8 mouse cellular contexts compared by ENCODE assay signal in genomic region chr7:4684632-4685417, GRCm38 (mm10). TPM values are rescaled to one million over a fixed set of nuclear protein-coding genes. Genes with fewer than 3 reads are reported as not detected.
DNase-seq lines count a peak whose midpoint lies in the region; ATAC-seq and TF ChIP-seq lines count a peak whose summit lies in the region.

Gene Hspbp1 (minus strand): TSS chr7:4685068.

- TF ChIP-seq CTCF in C2C12 (IDR thresholded peaks at IDR 0.05; ENCODE audit: control insufficient read depth, insufficient read depth, insufficient read length), result no peak
- TF ChIP-seq CTCF in brain, embryonic 14.5 days (IDR thresholded peaks at IDR 0.05; ENCODE audit: borderline replicate concordance, extremely low read depth, insufficient read depth, insufficient read length), result no peak
- TF ChIP-seq CTCF in liver, adult 2 months (IDR thresholded peaks at IDR 0.05; ENCODE audit: low read depth, low read length), result no peak

- WGBS in heart, embryonic 11.5 days (ENCODE audit: insufficient replicate concordance), result under 1% methylated on average over 32 of the region's 32 CpGs
- WGBS in kidney, embryonic 16.5 days, result under 1% methylated on average over 32 of the region's 32 CpGs
- WGBS in liver, adult 2 months, result under 1% methylated on average over 32 of the region's 32 CpGs

- H3ac ChIP-seq in C2C12 (ENCODE audit: control insufficient read depth, insufficient read length, low read depth) (peak within 1 kb of the TSS; percentile 39), myocyte (ENCODE audit: control insufficient read depth, insufficient read length) (no peak within 1 kb of the TSS)

- H3K36me3 ChIP-seq in C2C12 (ENCODE audit: control insufficient read depth, insufficient read depth) (peaks cover 17% of the 10 kb centered on the region), myocyte (ENCODE audit: control insufficient read depth, insufficient read depth) (no peaks in the 10 kb centered on the region)
- peaks cover 28% of the 10 kb centered on the region for H3K36me3 ChIP-seq in erythroblast, embryonic 14.5 days (ENCODE audit: control insufficient read depth)
- H3K36me3 ChIP-seq in heart, embryonic 11.5 days (ENCODE audit: control insufficient read depth, insufficient read depth, low read length), result peaks cover 3% of the 10 kb centered on the region; the same call in 1 of the 2 replicates
- H3K36me3 ChIP-seq in kidney, embryonic 16.5 days (ENCODE audit: insufficient read depth, low read length), result peaks cover 11% of the 10 kb centered on the region
- H3K36me3 ChIP-seq in liver, adult 2 months (ENCODE audit: control insufficient read depth, insufficient read depth, low read length), result no peaks in the 10 kb centered on the region; the same call in 1 of the 2 replicates
- 0 out of 2 replicates have a peak, but pooled peaks cover 2% of the 10 kb centered on the region for H3K36me3 ChIP-seq in splenic B cell, adult 2 months (ENCODE audit: control insufficient read depth, insufficient read depth, low read length, poor library complexity, severe bottlenecking)

- H3K79me2 ChIP-seq in C2C12 (ENCODE audit: control insufficient read depth, insufficient read depth), result peaks cover 20% of the 10 kb centered on the region
- peaks cover 6% of the 10 kb centered on the region; the same call in 1 of the 2 replicates for H3K79me2 ChIP-seq in liver, adult 2 months (ENCODE audit: control insufficient read depth, insufficient read depth, low read length)
- H3K79me2 ChIP-seq in myocyte (ENCODE audit: control insufficient read depth, insufficient read depth), result no peaks in the 10 kb centered on the region

- peak; percentile 5; the same call in 1 of the 2 replicates for TF ChIP-seq POLR2A in brain, embryonic 14.5 days (IDR thresholded peaks at IDR 0.05; ENCODE audit: borderline replicate concordance, extremely low read depth, insufficient read depth, insufficient read length, poor library complexity, severe bottlenecking)
- no peak for TF ChIP-seq POLR2A in liver, adult 2 months (IDR thresholded peaks at IDR 0.05; ENCODE audit: extremely low read depth, insufficient read depth, low read length)
- TF ChIP-seq POLR2A in myocyte (IDR thresholded peaks at IDR 0.05; ENCODE audit: insufficient read length, low read depth), result peak; percentile 45

- H3K79me3 ChIP-seq in C2C12 (ENCODE audit: low read depth), result peaks cover 9% of the 10 kb centered on the region

- H3K9me3 ChIP-seq in erythroblast, embryonic 14.5 days (ENCODE audit: control insufficient read depth, low read length), result no peaks in the 10 kb centered on the region
- H3K9me3 ChIP-seq in heart, embryonic 11.5 days (replicated peaks; ENCODE audit: control insufficient read depth, low read length), result no peaks in the 10 kb centered on the region
- no peaks in the 10 kb centered on the region for H3K9me3 ChIP-seq in kidney, embryonic 16.5 days (ENCODE audit: low read length)

- H3K9ac ChIP-seq in heart, embryonic 11.5 days (ENCODE audit: low read depth, low read length), result peak within 1 kb of the TSS; percentile 77
- H3K9ac ChIP-seq in kidney, embryonic 16.5 days (replicated peaks; ENCODE audit: low read length), result peak within 1 kb of the TSS; percentile 77
- H3K9ac ChIP-seq in liver, adult 2 months (ENCODE audit: low read depth, low read length), result peak within 1 kb of the TSS; percentile 62

- H3K27ac ChIP-seq in heart, embryonic 11.5 days (ENCODE audit: low read depth, low read length), result peak within 1 kb of the TSS; percentile 38
- H3K27ac ChIP-seq in kidney, embryonic 16.5 days (ENCODE audit: low read length), result peak within 1 kb of the TSS; percentile 63
- 0 out of 2 replicates have a peak within 1 kb of the TSS, but pooled peaks have one; percentile 7 for H3K27ac ChIP-seq in liver, adult 2 months (replicated peaks; ENCODE audit: insufficient read depth, low read depth, low read length)

- peak; percentile 98 for DNase-seq in brain, embryonic 14.5 days (ENCODE audit: low read depth)
- DNase-seq in liver, adult 2 months (ENCODE audit: extremely low read depth, low read depth, low spot score), result peak; percentile 98
- DNase-seq in splenic B cell, adult 2 months (ENCODE audit: low read depth, low spot score), result peak; percentile 99

- peaks cover 38% of the 10 kb centered on the region for H3K4me1 ChIP-seq in erythroblast, embryonic 14.5 days (ENCODE audit: control insufficient read depth)
- peaks cover 6% of the 10 kb centered on the region for H3K4me1 ChIP-seq in heart, embryonic 11.5 days (ENCODE audit: control insufficient read depth, insufficient read depth, low read length)
- peaks cover 9% of the 10 kb centered on the region for H3K4me1 ChIP-seq in kidney, embryonic 16.5 days (ENCODE audit: insufficient read depth, low read length)
- H3K4me1 ChIP-seq in liver, adult 2 months (ENCODE audit: control insufficient read depth, insufficient read depth, low read length), result peaks cover 7% of the 10 kb centered on the region; the same call in 1 of the 2 replicates

- peak within 1 kb of the TSS; percentile 95 for H3K4me2 ChIP-seq in heart, embryonic 11.5 days
- H3K4me2 ChIP-seq in kidney, embryonic 16.5 days (replicated peaks; ENCODE audit: low read depth, low read length), result peak within 1 kb of the TSS; percentile 98
- peak within 1 kb of the TSS; percentile 89 for H3K4me2 ChIP-seq in myocyte (ENCODE audit: low read depth)

- peak; percentile 96 for ATAC-seq in heart, embryonic 11.5 days (replicated peaks; ENCODE audit: insufficient number of reproducible peaks, low FRiP score, low TSS enrichment)
- peak; percentile 99 for ATAC-seq in kidney, embryonic 16.5 days (ENCODE audit: low FRiP score, low TSS enrichment)

- H3K4me3 ChIP-seq in C2C12 (ENCODE audit: insufficient read depth, poor library complexity, severe bottlenecking) (peak within 1 kb of the TSS; percentile 71), myocyte (peak within 1 kb of the TSS; percentile 84)
- peak within 1 kb of the TSS; percentile 84 for H3K4me3 ChIP-seq in erythroblast, embryonic 14.5 days (replicated peaks)
- H3K4me3 ChIP-seq in heart, embryonic 11.5 days (ENCODE audit: low read depth, low read length), result peak within 1 kb of the TSS; percentile 81
- H3K4me3 ChIP-seq in kidney, embryonic 16.5 days (ENCODE audit: low read length), result peak within 1 kb of the TSS; percentile 88
- peak within 1 kb of the TSS; percentile 75 for H3K4me3 ChIP-seq in liver, adult 2 months (ENCODE audit: insufficient read depth, low read depth, low read length)

- H3K27me3 ChIP-seq in C2C12 (ENCODE audit: control insufficient read depth, insufficient read depth, insufficient read length), result no peaks in the 10 kb centered on the region
- peaks cover 13% of the 10 kb centered on the region for H3K27me3 ChIP-seq in erythroblast, embryonic 14.5 days (ENCODE audit: control insufficient read depth)
- H3K27me3 ChIP-seq in heart, embryonic 11.5 days (ENCODE audit: control insufficient read depth, insufficient read depth, low read length), result no peaks in the 10 kb centered on the region
- H3K27me3 ChIP-seq in kidney, embryonic 16.5 days (ENCODE audit: insufficient read depth, low read length), result no peaks in the 10 kb centered on the region
- H3K27me3 ChIP-seq in liver, adult 2 months (ENCODE audit: control insufficient read depth, insufficient read depth, low read length), result no peaks in the 10 kb centered on the region
- no peaks in the 10 kb centered on the region for H3K27me3 ChIP-seq in myocyte (ENCODE audit: control insufficient read depth, insufficient read depth, insufficient read length)
- 0 out of 2 replicates have a peak, but pooled peaks cover under 1% of the 10 kb centered on the region for H3K27me3 ChIP-seq in splenic B cell, adult 2 months (ENCODE audit: control insufficient read depth, insufficient read depth, low read length, poor library complexity, severe bottlenecking)

TF ChIP-seq in C2C12, 6 proteins besides CTCF, POLR2A, EP300 and RAD21:
- no peak for TF ChIP-seq MYOD1 (IDR thresholded peaks at IDR 0.05; ENCODE audit: control insufficient read depth, insufficient read length, low read depth)
- TF ChIP-seq CEBPB (IDR thresholded peaks at IDR 0.05; ENCODE audit: low read depth), result no peak
- peak; percentile 13 for TF ChIP-seq USF1 (IDR thresholded peaks at IDR 0.05; ENCODE audit: low read depth)

TF ChIP-seq in myocyte, 11 proteins besides CTCF, POLR2A, EP300 and RAD21:
- TF ChIP-seq SRF (IDR thresholded peaks at IDR 0.05; ENCODE audit: control insufficient read depth, insufficient read length, low read depth) (no peak), E2F4 (IDR thresholded peaks at IDR 0.05; ENCODE audit: insufficient read depth) (no peak), MYOG (IDR thresholded peaks at IDR 0.05; ENCODE audit: control insufficient read depth in 1 of 3, insufficient read depth in 1 of 3, insufficient read length in 2 of 3, low read depth in 2 of 3) (no peak), USF1 (IDR thresholded peaks at IDR 0.05; ENCODE audit: low read depth) (no peak), MAX (IDR thresholded peaks at IDR 0.05; ENCODE audit: low read depth) (no peak), TCF3 (IDR thresholded peaks at IDR 0.05; ENCODE audit: insufficient read length, low read depth) (no peak), REST (IDR thresholded peaks at IDR 0.05; ENCODE audit: insufficient read depth, insufficient read length) (no peak), TCF12 (IDR thresholded peaks at IDR 0.05; ENCODE audit: insufficient read depth, poor library complexity, severe bottlenecking) (no peak), POLR2AphosphoS2 (IDR thresholded peaks at IDR 0.05; ENCODE audit: insufficient read length, low read depth) (no peak), CEBPB (IDR thresholded peaks at IDR 0.05; ENCODE audit: insufficient read depth, poor library complexity, severe bottlenecking) (no peak), MYOD1 (IDR thresholded peaks at IDR 0.05; ENCODE audit: control insufficient read depth in 1 of 3, insufficient read length in 2 of 3, low read depth in 2 of 3) (no peak)

RNA-seq across cellular contexts. Expression of gene Hspbp1, which starts in this region (rescaled TPM):
- 110 TPM for polyA plus RNA-seq in C2C12 (2012; fragmentation: generic; extraction: Trizol)
- 93.3 and 97.3 TPM in 2 replicates for polyA plus RNA-seq in brain, embryonic 14.5 days (2012; rRNA removed)
- polyA plus RNA-seq in erythroblast, embryonic 14.5 days (2012), result 12.9 and 13.0 TPM in 2 replicates
- 81.5 and 83.7 TPM in 2 replicates for polyA plus RNA-seq in heart, embryonic 11.5 days (2014; fragmentation: Nextera tagmentation; extraction: Ambion mirVana)
- polyA plus RNA-seq in kidney, embryonic 16.5 days (2015; fragmentation: Nextera tagmentation; extraction: Ambion mirVana), result 114 and 118 TPM in 2 replicates
- 18.2 and 25.5 TPM in 2 replicates for total RNA-seq in liver, adult 2 months (2014; rRNA removed)
- polyA plus RNA-seq in liver, adult 2 months (2012; rRNA removed), result 27.3 and 30.6 TPM in 2 replicates
- polyA plus RNA-seq in myocyte (2012; fragmentation: generic; extraction: Trizol), result 67.5 TPM

Comparison
In these comparisons a context has a peak if more than half of its experiments do, and no peak if none do; other contexts are left out.
1. Peak in every context shown above with its lines: DNase-seq, ATAC-seq, H3K4me3 ChIP-seq and H3K27ac ChIP-seq.
2. H3K27ac ChIP-seq: peak in every context shown above with its lines; median percentile 63 in kidney, embryonic 16.5 days; 38 in heart, embryonic 11.5 days; 7 in liver, adult 2 months.